Mouse (Mus musculus) megakaryocyte, adult 5-6 weeks (primary cell): Measurements from ENCODE around the gene Ism1. TPM values are rescaled to one million over a fixed set of nuclear protein-coding genes. Genes with fewer than 3 reads are reported as not detected.

Experiments used
- ATAC-seq: 2 replicates; pipeline ENCODE4 v1.8.0; 2016; ENCODE audit warnings: mild to moderate bottlenecking, inconsistent platforms; ENCODE audit not compliant: poor library complexity, severe bottlenecking
- total RNA-seq, 2 experiments: library from RNA; stranded (forward) in 1 of 2; stranded (reverse) in 1 of 2; fragments of 153-499, 151-499 nt in 1 of 2; fragments of 221-1000, 200-1000 nt in 1 of 2; gene quantifications; 2 replicates each; pipeline versions ENCODE4 v1.2.3 to v1.2.4; 2015 to 2017

Gene Ism1
- total RNA-seq, 2 experiments from 2014 or later: 0.18 TPM; not detected in 1

DNA sequence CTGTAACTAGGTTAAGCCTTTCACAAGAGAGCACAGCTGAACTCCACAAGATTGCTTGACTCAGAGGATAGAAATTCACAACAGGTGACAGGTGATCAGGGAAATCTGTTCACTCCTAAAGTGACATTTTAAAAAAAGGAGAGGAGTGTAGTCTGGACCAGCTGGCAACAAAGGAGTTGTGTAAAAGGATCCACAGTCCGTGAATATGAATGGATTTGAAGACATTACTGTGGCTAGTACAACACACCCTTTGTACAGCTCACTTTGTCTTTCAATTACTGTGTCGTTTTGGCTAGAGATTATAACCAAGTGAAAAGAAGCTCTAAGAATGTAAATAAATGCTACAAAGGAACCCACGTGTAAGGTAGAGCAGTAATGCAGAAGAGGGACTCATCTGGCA is 33.7 kb downstream of the Ism1 start:
- ATAC-seq: no peak

DNA sequence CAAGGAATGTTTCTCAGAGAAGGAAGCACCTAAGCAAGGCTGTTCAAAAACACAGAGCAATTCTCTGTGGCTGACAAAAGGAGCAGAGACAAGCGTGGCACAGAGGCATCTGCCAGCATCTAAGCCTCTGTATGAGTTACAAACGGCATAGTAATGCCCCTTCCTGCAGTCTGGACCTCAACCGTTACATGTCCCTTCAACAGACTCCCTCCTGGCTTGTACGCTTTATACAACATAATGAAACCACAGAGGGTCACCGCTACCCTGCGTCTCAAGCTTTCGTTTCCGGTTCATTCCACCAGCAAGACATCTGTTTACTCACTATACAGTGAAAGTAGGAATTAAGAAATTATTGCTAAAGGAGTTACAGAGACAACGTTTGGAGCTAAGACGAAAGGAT is 34.1 kb downstream of the Ism1 start:
- no peak for ATAC-seq

DNA sequence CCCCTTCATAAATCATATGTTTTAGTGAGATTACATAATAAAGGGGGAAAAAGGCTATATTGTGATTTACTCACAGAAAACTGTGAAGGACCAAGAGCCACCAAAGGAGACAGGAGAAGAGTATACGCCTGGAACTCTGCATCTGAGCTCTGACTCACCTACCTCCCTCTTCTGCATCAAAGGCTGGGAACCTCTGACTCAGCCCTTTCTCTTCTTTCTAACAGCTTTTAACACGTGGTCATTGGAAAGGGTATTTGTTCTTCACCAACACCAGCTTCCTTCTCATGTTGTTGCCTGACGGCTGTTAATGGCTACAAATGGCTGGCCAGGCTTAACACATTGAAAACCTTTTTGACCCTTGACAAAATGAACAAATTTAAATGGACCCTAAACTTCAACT is 36.2 kb downstream of the Ism1 start:
- no peak for ATAC-seq

DNA sequence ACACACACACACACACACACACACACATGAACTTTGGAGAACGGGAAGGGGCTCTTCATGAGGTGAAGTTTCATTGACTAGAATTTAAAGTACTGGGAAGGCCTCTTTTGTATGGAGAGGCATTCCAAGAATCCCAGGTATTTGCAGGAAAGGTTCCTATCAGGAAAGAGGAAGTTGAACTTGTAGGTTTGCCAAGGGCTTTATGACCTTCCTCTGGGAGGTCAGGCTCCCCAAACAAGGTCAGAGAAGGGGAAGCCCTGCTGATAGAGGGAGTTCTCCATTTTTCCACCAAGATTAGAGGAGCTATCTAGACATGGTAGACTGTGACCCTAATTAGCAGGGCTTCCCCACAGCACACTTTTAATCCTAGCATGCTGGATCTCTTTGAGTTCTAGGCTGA is 39.8 kb downstream of the Ism1 start:
- ATAC-seq: no peak

DNA sequence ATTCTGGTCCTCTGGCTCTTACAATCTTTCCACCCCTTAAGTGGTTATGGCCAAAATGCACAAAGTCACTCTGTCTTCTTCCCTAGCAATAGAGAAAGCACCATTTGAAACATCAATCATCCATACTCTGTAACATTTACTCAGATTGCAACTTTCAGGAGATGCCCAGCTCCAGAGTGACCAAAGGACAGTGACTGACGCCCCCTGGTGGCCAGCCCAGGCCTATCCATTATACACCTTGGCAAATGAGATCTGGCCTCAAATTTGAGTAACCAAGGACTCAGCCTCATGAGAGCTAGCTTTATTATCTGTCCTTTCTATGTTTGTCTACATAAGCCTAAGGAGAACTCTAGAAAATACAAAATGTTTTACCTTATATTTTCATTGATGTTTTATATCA is 44.7 kb downstream of the Ism1 start:
- no peak for ATAC-seq

DNA sequence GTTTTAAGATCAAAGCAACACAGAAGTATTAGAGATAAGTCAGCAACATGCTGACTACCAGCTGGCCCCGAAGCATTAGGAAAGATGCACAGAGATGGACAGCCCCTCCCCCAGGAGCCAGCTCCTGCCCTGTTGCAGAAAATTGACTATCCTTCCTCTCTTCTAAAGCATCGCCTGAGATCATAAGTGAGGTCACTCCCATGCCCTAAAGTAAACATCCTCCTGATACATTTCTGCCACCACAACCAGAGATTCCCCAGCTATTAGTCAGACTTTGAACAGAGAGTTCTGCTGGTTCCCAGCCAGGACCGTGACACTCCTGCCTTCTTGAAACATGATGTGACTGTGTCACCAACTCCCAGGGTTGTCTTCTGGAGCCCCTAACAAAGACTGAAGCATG is 45.3 kb downstream of the Ism1 start:
- ATAC-seq: no peak

DNA sequence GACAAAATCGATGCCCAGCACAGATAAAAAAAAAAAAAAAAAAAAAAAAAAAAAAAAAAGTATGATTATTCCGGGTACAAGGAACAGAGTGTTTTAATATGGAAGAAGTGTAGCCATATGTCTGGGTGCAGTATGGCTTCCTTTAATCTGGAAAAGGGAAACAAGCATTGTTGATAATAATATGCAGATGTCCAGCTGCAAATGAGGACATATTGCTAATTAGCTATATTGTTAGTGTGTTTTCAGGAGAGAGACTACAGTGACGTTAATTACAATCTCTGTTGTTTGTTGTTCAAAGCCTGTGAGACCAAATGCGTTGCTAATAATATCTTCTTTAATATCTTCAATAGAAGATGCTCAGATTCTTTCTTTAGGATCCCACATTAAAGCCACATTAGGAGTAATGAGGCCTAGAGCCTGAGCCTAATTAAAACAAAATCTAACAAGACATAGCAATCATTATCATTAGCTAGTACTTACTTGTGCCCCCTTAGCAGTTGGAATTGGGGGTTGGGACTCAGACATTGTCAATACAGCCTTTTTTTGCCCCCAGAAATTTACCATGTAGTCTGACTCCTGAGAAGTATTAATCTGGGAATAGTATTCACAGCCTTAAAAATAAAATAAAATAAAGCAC is 46.3 kb downstream of the Ism1 start:
- ATAC-seq: no peak

DNA sequence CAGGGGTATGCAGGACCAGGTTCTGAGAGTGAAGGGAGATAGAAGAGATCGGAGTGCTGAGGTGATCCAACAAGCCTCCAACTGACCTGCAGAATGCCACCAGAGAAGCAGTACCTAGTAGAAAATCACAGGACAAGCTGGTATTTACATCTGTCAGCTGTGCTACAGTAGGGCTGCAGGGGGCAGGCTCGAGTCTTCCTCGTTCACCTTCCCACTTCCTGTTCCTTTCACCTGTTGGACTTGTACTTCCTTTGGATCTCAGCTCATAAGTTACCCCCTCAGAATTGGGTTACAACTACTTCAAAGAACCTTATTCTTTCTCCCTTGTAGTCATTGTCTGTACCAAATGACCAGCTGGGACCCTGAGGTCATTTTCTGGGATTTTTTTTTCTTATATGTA is 47.4 kb downstream of the Ism1 start:
- no peak for ATAC-seq

DNA sequence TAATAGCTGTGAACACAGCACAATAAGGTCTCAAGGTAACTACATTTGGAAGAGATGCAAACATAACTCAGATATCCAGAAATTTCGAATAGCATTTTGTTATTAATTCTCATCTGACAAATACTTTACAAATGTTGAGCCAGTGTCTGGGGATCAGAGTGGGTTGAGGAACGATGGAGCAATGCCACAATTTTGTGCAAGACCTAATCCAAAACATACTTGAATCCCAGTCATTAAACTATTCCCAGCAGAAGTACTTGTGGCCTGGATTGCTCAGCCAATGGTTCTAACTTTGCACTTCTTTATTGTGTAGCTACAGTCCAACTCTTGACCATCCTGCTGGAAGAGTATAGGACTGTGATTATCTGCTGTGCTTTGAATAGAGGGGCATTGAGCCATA is 50.1 kb downstream of the Ism1 start:
- ATAC-seq: no peak

DNA sequence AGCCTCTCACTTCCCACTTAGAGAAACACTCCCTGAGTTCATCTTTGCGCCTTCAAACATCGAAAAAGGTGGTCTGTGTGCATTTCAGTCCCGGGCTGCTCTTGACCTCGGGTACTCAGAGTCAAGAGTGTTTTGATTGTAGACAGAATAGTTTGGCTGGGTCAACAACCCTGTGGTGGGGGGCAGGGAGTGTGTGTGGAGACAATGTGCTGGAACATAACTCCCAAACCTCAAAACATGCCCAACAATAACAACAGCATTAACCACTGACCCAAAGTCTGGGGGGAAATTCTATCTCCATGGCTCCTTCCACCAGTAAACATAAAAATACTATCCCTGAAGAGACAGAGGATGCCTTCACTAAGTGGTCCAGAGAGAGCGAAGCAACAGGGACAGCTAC is 51.4 kb downstream of the Ism1 start:
- ATAC-seq: no peak

DNA sequence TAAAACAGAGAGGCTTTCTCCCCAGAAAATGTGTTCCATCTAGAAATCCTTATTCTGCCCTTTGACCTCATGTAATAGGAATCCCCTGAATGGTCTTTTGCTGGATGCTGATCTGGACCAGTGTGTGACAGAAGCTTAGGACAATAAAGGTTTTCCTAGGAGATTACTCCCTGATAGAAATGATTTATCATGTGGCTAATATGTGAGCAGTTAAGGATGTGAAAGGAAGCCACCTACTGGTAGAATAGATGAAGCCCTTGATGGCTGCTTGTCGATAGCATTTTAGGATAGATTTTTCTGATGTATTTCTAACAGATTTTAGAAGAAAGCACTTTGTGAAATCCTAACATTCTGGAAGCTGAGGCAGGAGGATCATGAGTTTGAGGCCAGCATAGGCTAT is 64.4 kb downstream of the Ism1 start:
- ATAC-seq: no peak

DNA sequence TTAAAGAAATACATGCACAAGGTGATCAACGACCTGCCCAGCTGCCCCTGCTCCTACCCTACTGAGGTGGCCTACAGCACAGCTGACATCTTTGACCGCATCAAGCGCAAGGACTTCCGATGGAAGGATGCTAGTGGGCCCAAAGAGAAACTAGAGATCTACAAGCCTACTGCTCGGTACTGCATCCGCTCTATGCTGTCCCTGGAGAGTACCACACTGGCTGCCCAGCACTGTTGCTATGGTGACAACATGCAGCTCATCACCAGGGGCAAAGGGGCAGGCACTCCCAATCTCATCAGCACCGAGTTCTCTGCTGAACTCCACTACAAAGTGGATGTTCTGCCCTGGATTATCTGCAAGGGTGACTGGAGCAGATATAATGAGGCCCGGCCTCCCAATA is 79.0 kb downstream of the Ism1 start:
- ATAC-seq: no peak

DNA sequence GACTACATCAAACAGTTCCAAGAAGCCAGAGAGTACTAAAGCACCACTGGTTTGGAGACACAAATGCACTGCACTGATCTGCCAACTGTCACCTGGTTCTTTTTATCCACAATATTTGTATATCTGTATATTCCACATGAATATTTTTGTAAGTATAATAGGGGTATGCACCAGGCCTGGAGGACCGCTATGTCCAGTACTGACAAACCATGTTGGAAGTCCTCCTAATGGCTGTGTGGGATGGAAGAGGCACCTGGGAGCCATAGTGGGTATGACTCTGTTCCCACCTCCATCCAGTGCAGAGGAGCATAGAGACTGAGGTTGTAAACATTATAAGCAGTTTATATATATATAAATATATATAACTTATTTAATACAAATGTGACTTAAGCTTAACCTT is 79.5 kb downstream of the Ism1 start:
- ATAC-seq: no peak

DNA sequence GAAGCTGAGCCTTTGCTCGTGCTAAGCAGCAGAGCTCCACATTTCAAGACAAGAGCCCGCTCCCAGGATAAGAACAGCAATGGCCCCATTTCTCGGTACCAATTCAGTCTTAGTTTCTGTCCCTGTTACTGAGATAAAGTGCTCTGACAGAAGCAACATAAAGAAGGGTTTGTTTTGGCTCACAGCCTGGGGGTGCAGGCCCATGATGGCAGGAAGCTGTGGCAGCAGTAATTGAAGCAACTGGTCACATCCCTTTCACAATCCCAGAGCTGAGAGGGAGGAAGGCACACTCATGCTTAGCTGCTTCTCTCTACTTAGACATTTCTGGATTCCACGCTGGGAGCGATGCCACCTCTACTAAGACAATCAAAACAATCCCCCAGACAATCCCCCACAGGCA is 86.4 kb downstream of the Ism1 start:
- no peak for ATAC-seq

DNA sequence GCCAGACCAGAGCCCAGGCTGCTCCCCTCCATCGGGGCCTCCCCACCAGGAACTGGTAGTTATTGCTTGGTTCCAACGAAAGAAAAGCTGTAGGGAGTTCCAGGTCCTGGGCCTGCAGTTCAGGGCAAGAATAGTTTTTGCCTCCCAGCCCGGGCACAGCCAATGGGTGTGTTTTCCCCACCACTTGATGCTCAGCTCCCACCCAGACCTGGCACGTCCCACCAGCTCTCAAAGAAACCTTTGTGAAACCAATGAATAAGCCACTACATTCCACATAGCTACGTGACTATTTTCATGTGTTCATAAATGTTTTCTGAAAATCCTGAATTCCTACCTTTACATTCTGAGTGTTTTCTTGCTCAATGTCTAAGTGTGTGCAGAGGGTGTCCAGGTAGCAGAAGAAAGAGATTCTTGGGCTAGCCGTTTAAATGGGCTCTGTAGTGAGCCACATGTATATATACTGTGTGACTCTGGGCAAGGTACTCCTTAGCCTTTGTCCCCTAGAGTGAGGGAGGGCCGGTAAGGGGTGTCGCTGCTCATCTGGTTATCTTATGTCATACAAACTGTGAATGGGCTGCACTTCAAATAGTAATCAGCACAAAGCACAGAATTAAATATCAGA is 97.1 kb downstream of the Ism1 start:
- no peak for ATAC-seq

DNA sequence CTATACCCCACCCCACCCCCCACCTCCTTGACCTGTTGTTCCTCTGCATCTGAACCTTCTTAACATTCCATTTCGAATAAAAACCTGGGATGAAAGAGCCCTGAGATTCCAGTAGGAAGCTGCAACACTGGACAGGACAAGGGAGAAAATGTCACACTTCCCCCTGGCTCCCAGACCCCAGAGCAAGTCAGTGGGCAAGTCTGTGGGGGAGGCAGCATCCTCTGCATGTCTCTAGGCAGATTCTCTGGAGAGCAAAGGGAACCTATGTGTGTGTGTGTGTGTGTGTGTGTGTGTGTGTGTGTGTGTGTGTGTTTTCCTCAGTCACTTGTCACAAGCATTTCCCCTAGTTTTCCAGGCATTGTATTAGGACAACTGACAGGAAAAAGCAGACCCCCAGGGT is 98.7 kb downstream of the Ism1 start:
- ATAC-seq: no peak

DNA sequence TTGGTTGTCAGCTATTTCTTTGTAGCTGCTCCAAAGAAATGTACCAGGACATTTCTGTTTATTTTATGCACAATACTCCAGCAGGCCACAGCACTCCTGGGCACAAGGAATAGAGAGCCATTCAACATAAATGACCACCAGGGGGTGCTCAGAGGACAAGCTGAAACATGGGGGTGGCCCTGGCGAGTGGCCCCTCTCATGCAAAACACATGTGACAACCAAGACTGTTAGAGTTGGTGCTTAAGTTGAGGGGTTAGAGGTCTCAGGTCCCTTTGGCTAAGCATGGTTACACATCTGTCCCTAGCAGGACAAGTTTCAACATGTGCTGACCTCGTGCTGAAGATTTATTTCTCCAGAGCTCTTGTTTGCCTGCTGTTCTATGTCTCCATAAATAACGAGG is 100.3 kb downstream of the Ism1 start:
- no peak for ATAC-seq

DNA sequence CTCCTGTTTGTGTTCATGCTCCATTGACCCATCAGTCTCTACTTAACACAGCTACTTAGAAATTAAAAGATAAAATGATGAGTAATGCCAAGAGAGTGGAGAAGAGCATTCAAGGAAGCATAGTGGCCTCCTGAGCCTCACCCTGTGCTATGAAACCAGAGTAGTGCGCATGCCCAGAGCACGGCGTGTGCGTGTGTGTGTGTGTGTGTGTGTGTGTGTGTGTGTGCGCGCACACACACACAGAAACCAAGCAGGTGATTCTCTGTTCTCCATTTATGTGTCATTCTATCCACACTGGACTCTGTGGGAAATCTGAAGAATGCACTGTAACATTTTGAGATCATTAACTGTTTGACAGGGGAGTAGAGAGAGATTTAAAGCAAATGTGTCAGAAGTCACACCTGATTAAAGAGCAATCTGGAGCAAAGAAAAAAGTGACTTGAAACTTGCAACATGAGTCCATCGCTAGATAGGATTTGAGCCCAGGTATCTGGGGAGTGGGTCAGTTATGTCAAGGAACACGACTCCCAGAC is 105.4 kb downstream of the Ism1 start:
- no peak for ATAC-seq

DNA sequence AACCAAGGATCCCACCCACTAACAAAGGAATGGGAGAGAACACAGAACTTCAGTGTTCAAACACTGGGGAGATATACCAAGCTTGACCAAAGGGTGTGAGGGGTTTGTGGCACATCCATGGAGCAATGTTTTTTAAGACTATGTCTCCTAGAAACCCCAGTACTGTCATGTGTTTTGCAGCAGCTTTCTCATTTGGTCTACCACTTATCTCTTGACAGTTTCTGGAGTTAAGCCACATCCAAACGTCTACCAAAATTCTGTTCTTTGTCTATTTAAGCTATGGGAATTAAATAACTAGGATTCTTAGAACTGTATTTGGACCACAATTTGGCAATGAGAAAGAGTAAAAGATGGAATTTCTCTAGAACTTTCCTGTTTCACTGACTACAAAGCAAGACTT is 106.5 kb downstream of the Ism1 start:
- no peak for ATAC-seq

DNA sequence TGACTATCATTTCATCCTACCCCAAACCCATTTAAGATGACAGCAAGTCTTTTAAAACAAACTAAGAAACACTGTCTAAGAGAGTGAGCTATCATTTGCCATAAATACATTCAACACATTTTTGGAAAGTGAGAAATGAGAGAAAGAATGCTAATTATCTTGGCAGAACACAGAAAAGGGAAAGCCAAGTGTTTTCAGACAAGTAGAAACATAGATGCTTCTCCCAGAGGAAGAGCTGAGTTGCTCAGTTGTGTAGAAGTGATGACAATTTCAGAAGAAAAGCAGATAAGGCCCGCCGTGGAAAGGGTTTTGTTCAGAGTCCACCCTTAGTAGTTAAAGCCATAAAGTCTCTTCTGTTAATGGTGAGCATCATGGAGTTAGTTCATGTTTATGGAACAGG is 107.0 kb downstream of the Ism1 start:
- no peak for ATAC-seq

DNA sequence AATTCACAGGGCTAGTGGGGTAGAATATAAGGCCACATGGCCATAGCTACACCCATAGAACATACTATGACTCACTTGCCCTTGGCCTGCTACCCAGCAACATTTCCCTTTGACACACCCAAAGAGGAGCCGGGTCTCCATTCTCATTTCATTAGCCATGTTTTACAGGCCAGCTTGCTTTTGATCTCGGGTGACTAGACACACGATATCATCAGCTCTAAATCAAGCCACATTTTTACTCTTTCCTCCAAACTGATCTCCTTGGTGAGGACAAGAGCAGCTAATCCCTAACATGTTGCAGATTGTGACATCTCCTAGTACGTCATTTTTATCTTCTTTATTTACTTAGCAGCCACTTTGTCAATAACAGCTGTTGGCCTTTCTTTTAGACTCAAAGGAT is 110.7 kb downstream of the Ism1 start:
- ATAC-seq: no peak

DNA sequence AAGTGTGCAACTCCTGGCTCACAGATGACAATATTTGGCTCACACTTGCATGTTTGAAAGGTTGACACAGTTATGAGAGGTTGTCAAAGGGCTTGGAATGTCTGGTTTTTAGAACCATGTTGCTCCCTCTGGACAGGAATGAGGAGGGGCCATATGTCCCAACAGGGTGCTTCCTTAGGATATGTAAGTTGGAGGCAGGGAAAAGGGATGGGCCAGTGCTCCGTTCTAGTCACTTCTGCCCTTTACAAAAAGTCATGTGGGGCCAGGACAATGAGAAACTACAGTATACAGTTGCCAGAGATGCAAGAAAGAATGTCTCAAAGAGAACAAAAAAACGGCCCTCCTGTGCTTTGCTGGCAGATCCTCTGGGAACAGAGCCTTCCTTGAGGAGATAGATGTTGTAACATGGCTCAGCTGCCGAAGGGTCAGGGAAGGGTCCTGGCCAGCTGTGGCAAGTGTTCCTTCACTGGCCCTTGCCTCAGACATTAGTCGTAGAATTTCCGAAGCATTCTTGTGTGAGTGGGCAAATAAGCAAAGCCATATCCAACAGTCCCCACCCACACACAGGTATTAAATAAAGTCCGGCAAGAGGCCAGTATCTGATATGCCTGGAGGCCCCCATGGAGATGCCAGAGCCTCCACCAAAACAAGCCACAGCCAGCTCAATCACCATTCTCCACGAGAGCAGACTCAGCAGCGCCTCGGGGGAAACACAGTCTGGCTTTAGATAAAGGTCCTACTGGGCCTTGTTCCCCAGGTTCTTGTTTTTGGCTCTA is 114.6 kb downstream of the Ism1 start:
- no peak for ATAC-seq
